Mouse (Mus musculus) spleen, adult 2 months (tissue): ENCODE measurements around the gene Tcl1b5.

Experiments used
- CTCF ChIP-seq: fragments of 200-500 bp; IDR thresholded peaks from 2 replicates; pipeline ENCODE4 v1.5.1; 2011; ENCODE audit warnings: mild to moderate bottlenecking, inconsistent platforms; ENCODE audit not compliant: insufficient read depth, insufficient read length, insufficient replicate concordance; ENCODE audit errors: extremely low read depth
- POLR2A ChIP-seq: fragments of 200-500 bp; IDR thresholded peaks from 2 replicates; pipeline ENCODE4 v1.6.1; 2011; ENCODE audit warnings: low read depth, low read length, inconsistent platforms

DNA sequence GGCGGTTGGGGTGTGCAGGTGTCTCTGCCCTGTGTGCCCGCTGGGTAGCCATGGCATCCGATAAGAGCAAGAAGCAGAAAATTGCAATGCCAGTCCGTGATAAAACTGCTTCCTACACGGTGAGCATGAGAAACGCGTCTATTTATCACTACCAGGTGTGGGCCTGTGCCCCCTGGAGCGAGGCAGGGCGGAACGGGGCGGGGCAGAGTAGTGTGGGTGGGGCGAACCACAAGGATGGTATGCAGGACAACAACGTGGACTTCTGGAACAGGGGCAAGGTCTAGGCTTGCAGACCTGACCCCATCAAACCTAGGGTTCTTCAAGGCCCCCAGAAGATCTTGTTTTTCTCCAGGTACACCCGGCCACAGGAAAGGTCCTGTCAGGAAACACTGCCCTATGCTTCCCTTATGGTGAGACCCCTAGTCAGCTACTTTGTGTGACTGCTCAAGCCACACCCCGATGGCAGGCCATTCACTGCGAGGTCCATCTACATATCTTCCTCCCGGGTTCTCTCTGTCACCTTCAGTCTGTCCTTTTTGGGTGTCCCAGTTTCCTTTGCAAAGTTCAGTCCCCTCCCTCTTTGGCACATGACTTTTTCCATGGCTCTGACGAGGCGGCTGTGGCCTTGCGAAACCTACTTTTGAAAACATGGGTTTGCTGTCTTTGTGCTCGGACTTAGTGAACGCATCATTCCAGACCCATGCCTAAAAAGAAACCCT is 46.6 kb downstream of the Tcl1b5 start, which contains the start of gene Tcl1:
- TF ChIP-seq CTCF = no peak
- TF ChIP-seq POLR2A = no peak
